Mouse (Mus musculus) MEL (cell line): ENCODE measurements around the gene Mlx. TPM values are rescaled to one million over a fixed set of nuclear protein-coding genes. Genes with fewer than 3 reads are reported as not detected.

Experiments
- DNase-seq: peaks from one replicate; pipeline ENCODE4 v3.0.0; 2011; ENCODE audit warnings: low read depth, low spot score
- H3K27ac ChIP-seq: 2 replicates; pipeline ENCODE4 v1.5.1; 2012; ENCODE audit warnings: low read depth, mild to moderate bottlenecking, control low read depth, low read length, moderate library complexity; ENCODE audit not compliant: control insufficient read depth
- H3K27me3 ChIP-seq, 2 experiments: fragments of 150-350 bp in 1 of 2; sonication (generic) in 1 of 2; 2 replicates each; pipeline ENCODE4 v1.6.1; 2012; ENCODE audit warnings: low read length in 2 of 2, mild to moderate bottlenecking in 2 of 2, improper control_type of control experiment in 1 of 2, moderate library complexity in 1 of 2; ENCODE audit not compliant: insufficient read depth in 2 of 2, control insufficient read depth in 1 of 2
- H3K36me3 ChIP-seq, 2 experiments: 2 replicates each; pipeline ENCODE4 v1.6.1; 2012 to 2014; ENCODE audit warnings: low read length in 2 of 2, improper control_type of control experiment in 1 of 2, inconsistent platforms in 1 of 2, mild to moderate bottlenecking in 1 of 2; ENCODE audit not compliant: insufficient read depth in 2 of 2, control insufficient read depth in 1 of 2
- H3K4me1 ChIP-seq, 2 experiments: fragments of 150-350 bp in 1 of 2; sonication (generic) in 1 of 2; 2 replicates each; pipeline ENCODE4 v1.6.1; 2012; ENCODE audit warnings: low read length in 2 of 2, improper control_type of control experiment in 1 of 2, mild to moderate bottlenecking in 1 of 2; ENCODE audit not compliant: insufficient read depth in 2 of 2, control insufficient read depth in 1 of 2
- H3K4me3 ChIP-seq, 2 experiments: fragments of 150-350 bp in 1 of 2; sonication (generic) in 1 of 2; 2 replicates each; pipeline ENCODE4 v1.5.1; 2012; ENCODE audit warnings: low read depth in 2 of 2, low read length in 2 of 2, mild to moderate bottlenecking in 2 of 2, moderate library complexity in 2 of 2, control low read depth in 1 of 2, improper control_type of control experiment in 1 of 2; ENCODE audit not compliant: control insufficient read depth in 1 of 2, insufficient read depth in 1 of 2
- H3K79me2 ChIP-seq: 2 replicates; pipeline ENCODE4 v1.6.1; 2012; ENCODE audit warnings: mild to moderate bottlenecking, low read length, moderate library complexity; ENCODE audit not compliant: control insufficient read depth, poor library complexity, insufficient read depth
- H3K9ac ChIP-seq: 2 replicates; pipeline ENCODE4 v1.6.1; 2012; ENCODE audit warnings: low read depth, mild to moderate bottlenecking, control low read depth, low read length, moderate library complexity; ENCODE audit not compliant: control insufficient read depth, poor library complexity, severe bottlenecking
- H3K9me3 ChIP-seq: fragments of 150-350 bp; sonication (generic); replicated peaks from 2 replicates; pipeline ENCODE4 v1.6.1; 2012; ENCODE audit warnings: mild to moderate bottlenecking, low read length, improper control_type of control experiment, moderate library complexity; ENCODE audit not compliant: insufficient read depth
- BHLHE40 ChIP-seq: IDR thresholded peaks from 2 replicates; pipeline ENCODE4 v1.6.1; 2012; ENCODE audit warnings: low read depth, mild to moderate bottlenecking, inconsistent platforms, low read length, improper control_type of control experiment, borderline replicate concordance
- CHD1 ChIP-seq: IDR thresholded peaks from 2 replicates; pipeline ENCODE4 v1.6.1; 2012; ENCODE audit warnings: low read depth, mild to moderate bottlenecking, inconsistent platforms, low read length, improper control_type of control experiment
- CHD2 ChIP-seq: IDR thresholded peaks from 2 replicates; pipeline ENCODE4 v1.6.1; 2011; ENCODE audit warnings: low read length, improper control_type of control experiment
- CTCF ChIP-seq, 3 experiments: IDR thresholded peaks in 2 of 3; conservative IDR thresholded peaks in 1 of 3; 2 replicates each; pipeline ENCODE4 v1.5.1; 2011 to 2012; ENCODE audit warnings: low read length in 3 of 3, low read depth in 2 of 3, mild to moderate bottlenecking in 2 of 3, improper control_type of control experiment in 1 of 3, inconsistent platforms in 1 of 3, mixed read lengths in 1 of 3, moderate library complexity in 1 of 3; ENCODE audit not compliant: control insufficient read depth in 1 of 3, insufficient read depth in 1 of 3, poor library complexity in 1 of 3, severe bottlenecking in 1 of 3
- E2F4 ChIP-seq: IDR thresholded peaks from 2 replicates; pipeline ENCODE4 v1.6.1; 2011; ENCODE audit warnings: low read depth, low read length, improper control_type of control experiment, borderline replicate concordance
- ELF1 ChIP-seq: IDR thresholded peaks from 2 replicates; pipeline ENCODE4 v1.6.1; 2014; ENCODE audit warnings: low read depth, mild to moderate bottlenecking, inconsistent platforms, low read length, improper control_type of control experiment, moderate library complexity
- ETS1 ChIP-seq: IDR thresholded peaks from 2 replicates; pipeline ENCODE4 v1.6.1; 2012; ENCODE audit warnings: low read depth, mild to moderate bottlenecking, inconsistent platforms, low read length, improper control_type of control experiment, moderate library complexity
- GABPA ChIP-seq: IDR thresholded peaks from 2 replicates; pipeline ENCODE4 v1.6.1; 2012; ENCODE audit warnings: low read depth, mild to moderate bottlenecking, inconsistent platforms, low read length, improper control_type of control experiment, moderate library complexity
- HCFC1 ChIP-seq: IDR thresholded peaks from 2 replicates; pipeline ENCODE4 v1.6.1; 2012; ENCODE audit warnings: low read depth, mild to moderate bottlenecking, inconsistent platforms, low read length, improper control_type of control experiment, moderate library complexity
- JUND ChIP-seq: IDR thresholded peaks from 2 replicates; pipeline ENCODE4 v1.6.1; 2011; ENCODE audit warnings: low read depth, mild to moderate bottlenecking, improper control_type of control experiment, low read length
- KAT2A ChIP-seq: conservative IDR thresholded peaks from 2 replicates; pipeline ENCODE4 v1.6.1; 2012; ENCODE audit warnings: low read depth, low read length, improper control_type of control experiment, inconsistent platforms
- MAFK ChIP-seq: IDR thresholded peaks from 2 replicates; pipeline ENCODE4 v1.6.1; 2011; ENCODE audit warnings: low read depth, mild to moderate bottlenecking, low read length, improper control_type of control experiment, borderline replicate concordance
- MAX ChIP-seq: IDR thresholded peaks from 2 replicates; pipeline ENCODE4 v1.6.1; 2011; ENCODE audit warnings: low read length, improper control_type of control experiment
- MAZ ChIP-seq: IDR thresholded peaks from 2 replicates; pipeline ENCODE4 v1.6.1; 2012; ENCODE audit warnings: low read depth, mild to moderate bottlenecking, inconsistent platforms, low read length, improper control_type of control experiment
- MEF2A ChIP-seq: IDR thresholded peaks from 2 replicates; pipeline ENCODE4 v1.6.1; 2014; ENCODE audit warnings: low read depth, mild to moderate bottlenecking, inconsistent platforms, low read length, improper control_type of control experiment; ENCODE audit not compliant: poor library complexity, insufficient replicate concordance, severe bottlenecking; ENCODE audit errors: extremely low read depth
- MXI1 ChIP-seq: IDR thresholded peaks from 2 replicates; pipeline ENCODE4 v1.6.1; 2011; ENCODE audit warnings: mild to moderate bottlenecking, low read depth, low read length, improper control_type of control experiment
- MYB ChIP-seq: IDR thresholded peaks from 2 replicates; pipeline ENCODE4 v1.6.1; 2011; ENCODE audit warnings: mild to moderate bottlenecking, low read depth, low read length, improper control_type of control experiment
- MYC ChIP-seq: IDR thresholded peaks from 2 replicates; pipeline ENCODE4 v1.6.1; 2011; ENCODE audit warnings: low read depth, mild to moderate bottlenecking, low read length, improper control_type of control experiment, moderate library complexity
- NELFE ChIP-seq: IDR thresholded peaks from 2 replicates; pipeline ENCODE4 v1.6.1; 2011; ENCODE audit warnings: low read depth, low read length, improper control_type of control experiment
- NRF1 ChIP-seq: IDR thresholded peaks from 2 replicates; pipeline ENCODE4 v1.6.1; 2014; ENCODE audit warnings: low read depth, mild to moderate bottlenecking, inconsistent platforms, low read length, improper control_type of control experiment, moderate library complexity; ENCODE audit not compliant: poor library complexity, insufficient read depth, severe bottlenecking
- POLR2A ChIP-seq, 2 experiments: IDR thresholded peaks; 2 replicates each; pipeline ENCODE4 v1.6.1; 2011 to 2012; ENCODE audit warnings: low read length in 2 of 2, mild to moderate bottlenecking in 2 of 2, control low read depth in 1 of 2, improper control_type of control experiment in 1 of 2, low read depth in 1 of 2, moderate library complexity in 1 of 2; ENCODE audit not compliant: control insufficient read depth in 1 of 2, insufficient read depth in 1 of 2, poor library complexity in 1 of 2
- POLR2AphosphoS2 ChIP-seq: IDR thresholded peaks from 2 replicates; pipeline ENCODE4 v1.6.1; 2011; ENCODE audit warnings: low read length, improper control_type of control experiment
- POLR2AphosphoS5 ChIP-seq: IDR thresholded peaks from 2 replicates; pipeline ENCODE4 v1.6.1; 2012; ENCODE audit warnings: low read depth, borderline replicate concordance, mild to moderate bottlenecking, inconsistent platforms, low read length, moderate library complexity, mixed read lengths
- RCOR1 ChIP-seq: IDR thresholded peaks from 2 replicates; pipeline ENCODE4 v1.6.1; 2012; ENCODE audit warnings: low read depth, mild to moderate bottlenecking, inconsistent platforms, low read length, improper control_type of control experiment
- SIN3A ChIP-seq: IDR thresholded peaks from 2 replicates; pipeline ENCODE4 v1.6.1; 2012; ENCODE audit warnings: low read length, improper control_type of control experiment, inconsistent platforms
- SMC3 ChIP-seq: IDR thresholded peaks from 2 replicates; pipeline ENCODE4 v1.6.1; 2011; ENCODE audit warnings: low read depth, low read length, improper control_type of control experiment
- TAL1 ChIP-seq: IDR thresholded peaks from 2 replicates; pipeline ENCODE4 v1.6.1; 2012; ENCODE audit warnings: mild to moderate bottlenecking, inconsistent platforms, low read length, moderate library complexity, mixed read lengths
- TBP ChIP-seq: IDR thresholded peaks from 2 replicates; pipeline ENCODE4 v1.8.0; 2011; ENCODE audit warnings: low read depth, low read length, improper control_type of control experiment
- UBTF ChIP-seq: IDR thresholded peaks from 2 replicates; pipeline ENCODE4 v1.6.1; 2012; ENCODE audit warnings: low read depth, mild to moderate bottlenecking, inconsistent platforms, low read length, improper control_type of control experiment, moderate library complexity, borderline replicate concordance; ENCODE audit not compliant: insufficient read depth
- USF2 ChIP-seq, 2 experiments: IDR thresholded peaks; 2 replicates each; pipeline ENCODE4 v1.6.1; 2011 to 2012; ENCODE audit warnings: improper control_type of control experiment in 2 of 2, low read length in 2 of 2, borderline replicate concordance in 1 of 2, inconsistent platforms in 1 of 2, low read depth in 1 of 2, mild to moderate bottlenecking in 1 of 2; ENCODE audit not compliant: insufficient read depth in 1 of 2
- ZC3H11A ChIP-seq: IDR thresholded peaks from 2 replicates; pipeline ENCODE4 v1.6.1; 2012; ENCODE audit warnings: low read depth, mild to moderate bottlenecking, inconsistent platforms, low read length, improper control_type of control experiment
- ZKSCAN1 ChIP-seq: IDR thresholded peaks from 2 replicates; pipeline ENCODE4 v1.6.1; 2012; ENCODE audit warnings: low read depth, mild to moderate bottlenecking, inconsistent platforms, low read length, improper control_type of control experiment, moderate library complexity
- ZMIZ1 ChIP-seq: IDR thresholded peaks from 2 replicates; pipeline ENCODE4 v1.6.1; 2012; ENCODE audit warnings: low read depth, mild to moderate bottlenecking, inconsistent platforms, low read length, improper control_type of control experiment, moderate library complexity
- ZNF384 ChIP-seq: IDR thresholded peaks from 2 replicates; pipeline ENCODE4 v1.6.1; 2012; ENCODE audit warnings: low read depth, mild to moderate bottlenecking, inconsistent platforms, low read length, improper control_type of control experiment
- polyA plus RNA-seq, 2 experiments: library from polyadenylated mRNA; stranded (reverse) in 1 of 2; unstranded in 1 of 2; fragments of >175 nt in 1 of 2; fragments of >200 nt in 1 of 2; gene quantifications; 2 replicates each; pipeline versions ENCODE4 v1.2.1 to v1.2.4; 2012; ENCODE audit warnings: low replicate concordance in 2 of 2, low read depth in 1 of 2; ENCODE audit not compliant: insufficient read length in 2 of 2, insufficient read depth in 1 of 2, missing spikeins in 1 of 2
- total RNA-seq: library from RNA; depleted of rRNA; stranded (reverse); fragments of 300-350 nt; gene quantifications from 2 replicates; pipeline ENCODE4 v1.2.3, GENCODE M21; 2012; rRNA removed

Mlx gene
- 70.8 and 75.9 TPM in 2 replicates for total RNA-seq
- 10 to 100 TPM in 1 of 2 experiments, not detected in 1; 57.5 TPM for polyA plus RNA-seq

- Histone ChIP-seq H3K27ac (peak within 1 kb of the TSS; percentile 66), H3K4me3 (peak within 1 kb of the TSS; percentile 77 to 80), H3K9me3 (no peaks in the 10 kb centered on the region), H3K27me3 (no peaks in the 10 kb centered on the region), H3K9ac (peak within 1 kb of the TSS; percentile 81), H3K36me3 (peaks cover 7 to 15% of the 10 kb centered on the region in 2 experiments), H3K4me1 (peaks cover 4 to 19% of the 10 kb centered on the region in 2 experiments), H3K79me2 (peaks cover 23% of the 10 kb centered on the region)
- peak; percentile 97 for DNase-seq
- TF ChIP-seq SIN3A (peak; percentile 89), UBTF (no peak), ZC3H11A (no peak), JUND (no peak), CHD1 (no peak), POLR2AphosphoS2 (peak; percentile 93), ELF1 (peak; percentile 94), CHD2 (no peak), CTCF (IDR thresholded peaks at IDR 0.05 in 2 of 3, conservative IDR thresholded peaks at IDR 0.05 in 1 of 3; ENCODE audit: control insufficient read depth in 1 of 3, insufficient read depth in 1 of 3, low read depth in 2 of 3, low read length in 3 of 3, poor library complexity in 1 of 3, severe bottlenecking in 1 of 3) (no peak), MAFK (no peak), KAT2A (no peak; the same call in 1 of the 2 replicates), ZMIZ1 (peak; percentile 82), NELFE (peak; percentile 78), HCFC1 (peak; percentile 84), MEF2A (no peak), ETS1 (0 out of 2 replicates have a peak, but pooled peaks have one; percentile 25), MAZ (peak; percentile 91; the same call in 1 of the 2 replicates), MYC (no peak; the same call in 1 of the 2 replicates), SMC3 (no peak), MAX (peak; percentile 96), ZNF384 (no peak), TBP (peak; percentile 85), GABPA (no peak), MYB (peak; percentile 77), E2F4 (no peak), TAL1 (no peak), MXI1 (peak; percentile 66), POLR2A (IDR thresholded peaks at IDR 0.05; ENCODE audit: control insufficient read depth in 1 of 2, insufficient read depth in 1 of 2, low read depth in 1 of 2, low read length in 2 of 2, poor library complexity in 1 of 2) (peak; percentile 72 to 90), USF2 (IDR thresholded peaks at IDR 0.05; ENCODE audit: borderline replicate concordance in 1 of 2, insufficient read depth in 1 of 2, low read depth in 1 of 2, low read length in 2 of 2) (peak; percentile 94 to 95), RCOR1 (no peak), POLR2AphosphoS5 (no peak), ZKSCAN1 (no peak), BHLHE40 (peak; percentile 92), NRF1 (peak; percentile 94)
Observed at GRCm38 (mm10) chr11:101086756-101087681, at the start of gene Mlx. Gene Mlx, plus strand, starts transcription at chr11:101087277.
